Mouse (Mus musculus) ES-CJ7 (cell line): ENCODE measurements around the gene Ly86.
A peak's percentile ranks its signal among the peaks of the same experiment; 100 is the strongest.

Experiments
- DNase-seq: peaks from one replicate; pipeline ENCODE4 v3.0.0; 2011; ENCODE audit warnings: low read depth, low spot score

Gene Ly86

DNA sequence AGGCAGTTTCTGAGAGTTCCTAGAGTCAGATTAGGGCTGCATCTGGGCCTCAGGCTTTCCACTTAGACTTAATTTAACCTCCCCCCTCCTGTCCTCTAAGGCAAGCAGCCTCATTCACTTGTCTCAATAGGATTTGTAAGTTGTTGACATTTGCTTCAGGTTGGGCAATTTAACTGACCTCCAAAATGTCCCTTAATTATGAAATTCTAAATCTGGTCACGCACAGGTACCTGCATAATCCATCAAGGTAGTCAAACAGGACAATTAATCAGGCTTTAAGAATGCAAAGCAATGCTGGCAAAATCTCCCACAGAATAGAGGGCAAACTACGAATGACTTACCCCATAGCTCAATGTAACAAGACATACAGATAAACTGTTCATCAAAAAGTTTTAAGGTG, 8.0 kb downstream of the Ly86 start:
- DNase-seq = no peak

GRCm38 (mm10) chr13:37353868-37354267, 8.9 kb downstream of the Ly86 start:
- DNase-seq = no peak

- DNase-seq = no peak
Measured at GRCm38 (mm10) chr13:37354432-37354831, 9.4 kb downstream of the Ly86 start.

- DNase-seq = no peak
Measured at GRCm38 (mm10) chr13:37355642-37356331, 10.8 kb downstream of the Ly86 start.

- DNase-seq = no peak
Measured at GRCm38 (mm10) chr13:37356549-37356948, 11.5 kb downstream of the Ly86 start.

DNA sequence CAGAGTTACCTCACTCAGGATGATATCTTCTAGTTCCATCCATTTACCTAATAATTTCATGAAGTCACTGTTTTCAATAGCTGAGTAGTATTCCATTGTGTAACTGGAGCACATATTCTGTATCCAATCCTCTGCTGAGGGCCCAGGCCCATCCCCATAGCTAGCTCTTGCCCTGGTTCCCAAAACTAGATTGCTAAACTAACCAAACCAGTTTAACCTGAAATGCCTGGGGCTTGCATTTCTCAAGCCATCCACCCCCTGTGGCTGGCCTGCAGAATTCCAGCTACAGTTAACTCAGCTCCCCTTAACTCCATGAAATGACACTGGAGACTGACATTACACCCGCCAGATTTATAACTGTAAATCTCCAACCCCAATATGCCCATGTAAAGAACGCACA, 13.1 kb downstream of the Ly86 start:
- DNase-seq = no peak

GRCm38 (mm10) chr13:37361249-37361648, 16.2 kb downstream of the Ly86 start:
- DNase-seq = no peak

- DNase-seq = no peak
Measured at GRCm38 (mm10) chr13:37364351-37364750, 19.3 kb downstream of the Ly86 start.

- no peak for DNase-seq
Measured at GRCm38 (mm10) chr13:37376411-37376810, 31.4 kb downstream of the Ly86 start.

GRCm38 (mm10) chr13:37388222-37389202, 43.5 kb downstream of the Ly86 start:
- no peak for DNase-seq

- no peak for DNase-seq
Measured at GRCm38 (mm10) chr13:37389296-37389695, 44.3 kb downstream of the Ly86 start.

DNA sequence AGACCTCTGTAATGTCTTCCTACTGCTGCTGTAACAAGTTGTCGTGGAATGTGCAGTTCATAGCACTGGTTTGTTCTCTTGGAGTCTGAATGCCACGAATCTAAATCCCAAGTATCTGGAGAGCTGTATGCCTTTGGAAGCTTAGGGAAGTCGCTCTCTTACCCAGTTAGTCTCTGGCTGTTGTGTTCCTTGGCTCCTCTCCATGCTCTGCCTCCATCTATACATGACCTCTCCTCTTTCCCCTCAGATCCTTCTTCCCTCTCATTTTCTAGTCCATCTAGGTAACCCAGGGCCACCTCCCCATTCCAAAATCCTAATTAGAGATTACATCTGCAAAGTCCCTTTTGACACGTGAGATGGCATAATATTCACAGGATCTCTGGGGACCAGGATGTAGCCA, 53.8 kb downstream of the Ly86 start:
- DNase-seq = no peak

GRCm38 (mm10) chr13:37399340-37399739, 54.3 kb downstream of the Ly86 start:
- DNase-seq = no peak

DNA sequence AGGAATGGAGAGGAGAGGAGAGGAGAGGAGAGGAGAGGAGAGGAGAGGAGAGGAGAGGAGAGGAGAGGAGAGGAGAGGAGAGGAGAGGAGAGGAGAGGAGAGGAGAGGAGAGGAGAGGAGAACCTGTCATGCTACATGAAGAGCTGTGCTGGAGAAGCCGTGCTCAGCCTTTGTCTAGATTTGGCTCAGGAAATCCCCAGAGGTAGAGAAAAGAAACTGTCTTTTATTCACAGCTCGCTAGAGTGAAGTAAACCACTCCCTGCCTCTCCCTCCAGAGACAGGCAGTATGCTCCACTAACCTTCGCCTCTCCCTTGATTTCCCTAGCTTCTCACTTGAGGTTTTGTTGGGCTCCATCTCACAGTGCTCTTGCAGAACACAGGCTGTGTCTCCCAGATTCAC, 57.4 kb downstream of the Ly86 start:
- DNase-seq = no peak

DNA sequence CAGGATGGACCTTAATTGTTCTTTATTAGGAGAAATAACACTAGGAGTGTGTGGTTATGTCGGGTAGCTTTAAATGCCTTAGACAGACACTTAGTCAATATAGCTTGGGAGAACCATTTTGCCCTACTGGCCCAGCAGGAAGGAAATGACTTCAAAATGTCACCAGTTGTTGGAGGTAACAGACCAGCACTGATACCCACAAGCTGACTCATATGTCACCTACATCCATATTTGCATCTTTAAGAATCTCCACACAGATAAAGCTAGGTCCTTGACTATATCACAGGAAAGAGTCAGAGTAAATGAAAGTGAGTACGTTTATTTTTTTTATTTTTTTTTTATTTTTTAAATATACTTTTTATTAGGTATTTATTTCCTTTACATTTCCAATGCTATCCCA, 58.7 kb downstream of the Ly86 start:
- DNase-seq = no peak

DNA sequence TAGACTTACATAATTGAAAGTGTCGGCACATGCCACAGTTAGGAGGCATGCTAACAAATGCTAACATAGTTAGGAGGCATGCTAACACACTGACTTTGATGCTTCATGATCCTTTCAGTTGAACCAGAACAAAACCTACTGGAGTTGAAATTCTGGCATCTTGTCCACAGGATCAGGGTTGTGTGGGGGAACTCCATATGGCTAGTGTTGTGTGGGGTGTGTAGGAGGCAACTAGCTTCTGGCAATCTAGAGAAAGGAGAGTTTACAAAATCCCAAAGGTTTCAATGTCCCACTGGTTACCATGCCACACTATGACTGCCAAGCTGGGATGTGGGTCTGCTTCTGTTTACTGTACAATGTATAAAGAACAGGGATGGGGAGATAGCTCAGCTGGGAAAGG, 70.7 kb downstream of the Ly86 start:
- no peak for DNase-seq

GRCm38 (mm10) chr13:37423416-37423815, 78.4 kb downstream of the Ly86 start:
- no peak for DNase-seq

- DNase-seq = no peak
Measured at GRCm38 (mm10) chr13:37424904-37425303, 79.9 kb downstream of the Ly86 start.

DNA sequence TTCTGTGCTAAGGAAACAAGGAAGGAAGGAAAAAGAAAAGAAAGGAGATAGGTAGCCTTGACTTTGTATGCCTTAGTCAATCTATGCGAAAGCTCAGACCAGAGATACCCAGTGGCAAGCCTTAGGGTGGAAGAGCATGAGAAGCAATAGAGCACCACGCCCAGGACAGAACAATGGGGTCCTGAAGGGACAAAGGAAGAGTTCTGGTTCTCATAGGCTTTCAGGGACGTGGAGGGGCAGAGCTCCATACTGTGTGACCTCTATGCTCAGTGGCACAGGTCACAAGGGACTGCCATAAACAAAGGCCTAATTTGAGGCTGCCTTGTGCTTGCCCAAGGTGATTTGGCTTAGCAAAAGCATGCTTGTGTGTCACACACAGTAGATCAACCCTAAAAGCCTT, 80.4 kb downstream of the Ly86 start:
- DNase-seq = peak; percentile 92

DNA sequence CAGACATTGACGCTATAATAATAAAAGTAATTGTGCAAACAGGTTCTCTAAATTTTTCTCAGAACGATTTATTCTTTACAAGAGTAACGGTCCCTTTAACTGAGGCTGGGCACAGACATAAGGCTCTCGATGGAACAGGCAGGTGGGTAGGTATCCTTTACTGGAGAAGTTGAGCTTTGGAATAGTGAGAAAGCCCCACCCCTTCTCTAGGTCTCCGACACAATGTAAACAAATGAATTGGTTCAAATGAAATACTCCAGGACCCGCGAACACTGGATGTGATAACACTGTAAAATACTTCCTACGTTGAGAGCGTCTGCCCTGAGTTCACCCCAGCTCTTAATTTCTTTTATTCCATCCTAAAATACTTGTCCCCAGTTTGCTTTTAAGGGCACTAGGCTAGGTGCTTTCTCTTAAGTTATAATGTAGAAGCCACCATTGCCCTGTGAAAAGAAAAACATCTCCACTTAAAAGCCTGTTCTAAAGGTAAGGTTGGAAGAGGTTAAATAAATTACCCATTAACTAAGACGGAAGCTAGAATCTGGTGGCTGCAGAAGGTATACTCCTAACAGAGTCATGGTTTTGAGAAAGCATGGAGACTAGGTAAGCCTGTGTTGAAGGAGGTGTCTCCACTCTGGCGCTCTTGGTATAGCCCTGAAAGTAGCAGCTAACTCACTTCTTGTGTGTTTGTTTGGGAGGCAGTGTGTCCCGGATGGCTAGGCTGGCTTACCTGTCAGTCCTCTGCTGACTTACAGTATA, 81.7 kb downstream of the Ly86 start:
- no peak for DNase-seq

DNA sequence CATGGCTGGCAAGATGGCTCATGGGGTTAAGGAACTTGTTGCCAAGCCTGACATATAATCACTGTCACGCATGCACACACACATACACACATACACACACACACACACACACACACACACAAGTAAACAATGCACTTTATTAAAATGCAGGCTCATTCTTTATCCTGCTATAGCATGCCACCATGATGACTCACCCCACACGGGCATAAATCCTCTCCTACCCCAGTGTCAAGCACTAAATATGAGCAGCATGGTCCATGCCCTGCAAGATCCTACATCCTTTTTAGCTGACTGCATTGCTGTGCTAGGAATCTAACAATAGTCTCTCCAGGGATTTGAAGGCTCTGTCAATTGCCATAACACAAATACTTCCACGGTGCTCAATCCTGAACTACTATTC, 83.5 kb downstream of the Ly86 start:
- DNase-seq = no peak

DNA sequence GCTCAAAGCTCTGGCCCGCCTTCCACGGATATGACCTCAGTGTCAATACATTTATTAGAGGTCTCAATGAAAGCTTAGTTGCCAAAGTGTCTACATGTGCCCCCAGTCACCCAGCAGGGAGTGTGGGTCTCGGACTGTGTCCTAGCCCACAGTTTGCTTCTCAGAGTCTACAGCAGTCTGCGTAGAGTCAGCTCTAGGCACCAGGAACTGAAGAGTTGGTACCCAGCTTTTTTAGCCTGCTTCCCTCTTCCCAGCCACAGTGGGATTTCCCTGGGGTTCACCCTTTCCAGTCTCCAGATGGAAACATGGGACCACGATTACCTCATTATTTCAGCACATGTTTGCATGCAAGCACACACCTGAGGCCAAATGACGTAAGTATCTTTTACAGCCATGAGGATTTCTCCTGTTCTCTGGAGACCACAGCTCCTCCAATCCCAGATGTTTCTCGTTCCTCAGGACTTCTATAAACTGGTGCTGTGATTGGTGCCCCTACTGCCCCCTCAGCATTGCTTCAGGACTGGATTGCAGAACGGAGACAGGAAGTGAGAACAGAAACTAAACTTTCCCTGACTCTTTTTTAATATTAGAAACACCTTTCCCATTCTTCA, 84.8 kb downstream of the Ly86 start:
- DNase-seq = no peak
